Mouse (Mus musculus): Measurements from ENCODE around the gene Selenow.

- no peak for TF ChIP-seq CTCF (IDR thresholded peaks at IDR 0.05)
- TF ChIP-seq POLR2A (IDR thresholded peaks at IDR 0.05; ENCODE audit: insufficient read depth, low read depth, low read length), result no peak
- no peak for TF ChIP-seq EP300 (IDR thresholded peaks at IDR 0.05; ENCODE audit: insufficient read depth, low read depth, low read length)
These were observed 20.7 kb downstream of the Selenow start for GRCm38 (mm10) chr7:15901366-15902048.

Measured in heart, adult 2 months (tissue).